Mouse (Mus musculus): ENCODE results near the gene Aprt. TPM values are rescaled to one million over a fixed set of nuclear protein-coding genes. Genes with fewer than 3 reads are reported as not detected.

Aprt gene
- total and polyA plus RNA-seq, 3 experiments, result 239 to 287 TPM; not detected in 1

- Histone ChIP-seq H3K4me3 (ENCODE audit: control insufficient read depth in 1 of 2, insufficient read depth in 1 of 2, low read depth in 2 of 2, low read length in 2 of 2) (peak overlapping the region; percentile 85 to 87), H3K9ac (ENCODE audit: control insufficient read depth, low read depth, low read length, poor library complexity, severe bottlenecking) (peak overlapping the region; percentile 81), H3K27ac (ENCODE audit: control insufficient read depth, low read depth, low read length) (no peak overlapping the region; the same call in 1 of the 2 replicates), H3K36me3 (ENCODE audit: control insufficient read depth in 1 of 2, insufficient read depth in 2 of 2, low read length in 2 of 2) (no peaks in the 10 kb centered on the region), H3K27me3 (ENCODE audit: control insufficient read depth in 1 of 2, insufficient read depth in 2 of 2, low read length in 2 of 2) (no peaks in the 10 kb centered on the region), H3K79me2 (ENCODE audit: control insufficient read depth, insufficient read depth, low read length, poor library complexity) (peaks cover 2% of the 10 kb centered on the region; the same call in 1 of the 2 replicates), H3K4me1 (ENCODE audit: control insufficient read depth in 1 of 2, insufficient read depth in 2 of 2, low read length in 2 of 2) (peaks cover 0 to 6% of the 10 kb centered on the region in 2 experiments; a peak in 1 of 4 replicates), H3K9me3 (replicated peaks; ENCODE audit: insufficient read depth, low read length) (no peaks in the 10 kb centered on the region)
- TF ChIP-seq TCF12 (IDR thresholded peaks at IDR 0.05; ENCODE audit: low read depth, low read length) (no peak), CHD2 (IDR thresholded peaks at IDR 0.05; ENCODE audit: low read length) (no peak), E2F4 (IDR thresholded peaks at IDR 0.05; ENCODE audit: borderline replicate concordance, low read depth, low read length) (no peak), POLR2AphosphoS2 (IDR thresholded peaks at IDR 0.05; ENCODE audit: low read length) (no peak), ZNF384 (IDR thresholded peaks at IDR 0.05; ENCODE audit: low read depth, low read length) (no peak), MEF2A (IDR thresholded peaks at IDR 0.05; ENCODE audit: extremely low read depth, insufficient replicate concordance, low read depth, low read length, poor library complexity, severe bottlenecking) (no peak), TAL1 (IDR thresholded peaks at IDR 0.05; ENCODE audit: low read length) (no peak), USF1 (IDR thresholded peaks at IDR 0.05; ENCODE audit: low read depth, low read length) (no peak), MYB (IDR thresholded peaks at IDR 0.05; ENCODE audit: low read depth, low read length) (no peak), MXI1 (IDR thresholded peaks at IDR 0.05; ENCODE audit: low read depth, low read length) (no peak), SIN3A (IDR thresholded peaks at IDR 0.05; ENCODE audit: low read length) (no peak), POLR2AphosphoS5 (IDR thresholded peaks at IDR 0.05; ENCODE audit: borderline replicate concordance, low read depth, low read length) (no peak), MAFK (IDR thresholded peaks at IDR 0.05; ENCODE audit: borderline replicate concordance, low read depth, low read length) (no peak), MAX (IDR thresholded peaks at IDR 0.05; ENCODE audit: low read length) (no peak), TBP (IDR thresholded peaks at IDR 0.05; ENCODE audit: low read depth, low read length) (no peak), NELFE (IDR thresholded peaks at IDR 0.05; ENCODE audit: low read depth, low read length) (no peak), SMC3 (IDR thresholded peaks at IDR 0.05; ENCODE audit: low read depth, low read length) (no peak)
- DNase-seq (ENCODE audit: low read depth, low spot score), result no peak
Measured at GRCm38 (mm10) chr8:122610612-122611277, 34.0 kb upstream of the Aprt start.

GRCm38 (mm10) chr8:122610209-122610608 is 33.5 kb upstream of the Aprt start:
- no peak for DNase-seq (ENCODE audit: low read depth, low spot score)
- no peaks in the 10 kb centered on the region for H3K9me3 ChIP-seq (replicated peaks; ENCODE audit: insufficient read depth, low read length)
- no peak overlapping the region for H3K4me3 ChIP-seq (ENCODE audit: control insufficient read depth in 1 of 2, insufficient read depth in 1 of 2, low read depth in 2 of 2, low read length in 2 of 2)
- H3K27me3 ChIP-seq (ENCODE audit: control insufficient read depth in 1 of 2, insufficient read depth in 2 of 2, low read length in 2 of 2), result no peaks in the 10 kb centered on the region
- H3K79me2 ChIP-seq (ENCODE audit: control insufficient read depth, insufficient read depth, low read length, poor library complexity), result peaks cover 2% of the 10 kb centered on the region; the same call in 1 of the 2 replicates
- H3K4me1 ChIP-seq (ENCODE audit: control insufficient read depth in 1 of 2, insufficient read depth in 2 of 2, low read length in 2 of 2), result peaks cover 0 to 6% of the 10 kb centered on the region in 2 experiments; a peak in 1 of 4 replicates
- H3K36me3 ChIP-seq (ENCODE audit: control insufficient read depth in 1 of 2, insufficient read depth in 2 of 2, low read length in 2 of 2), result no peaks in the 10 kb centered on the region
- no peak overlapping the region for H3K27ac ChIP-seq (ENCODE audit: control insufficient read depth, low read depth, low read length)
- no peak for TF ChIP-seq KAT2A (conservative IDR thresholded peaks at IDR 0.05; ENCODE audit: low read depth, low read length)
- no peak for TF ChIP-seq POLR2A (IDR thresholded peaks at IDR 0.05; ENCODE audit: control insufficient read depth in 1 of 2, insufficient read depth in 1 of 2, low read depth in 1 of 2, low read length in 2 of 2, poor library complexity in 1 of 2)
- no peak for TF ChIP-seq ELF1 (IDR thresholded peaks at IDR 0.05; ENCODE audit: low read depth, low read length)
- no peak for TF ChIP-seq SIN3A (IDR thresholded peaks at IDR 0.05; ENCODE audit: low read length)
- no peak for TF ChIP-seq NELFE (IDR thresholded peaks at IDR 0.05; ENCODE audit: low read depth, low read length)
- TF ChIP-seq ETS1 (IDR thresholded peaks at IDR 0.05; ENCODE audit: low read depth, low read length), result no peak
- no peak for TF ChIP-seq JUND (IDR thresholded peaks at IDR 0.05; ENCODE audit: low read depth, low read length)
- TF ChIP-seq TBP (IDR thresholded peaks at IDR 0.05; ENCODE audit: low read depth, low read length), result no peak
- H3K9ac ChIP-seq (ENCODE audit: control insufficient read depth, low read depth, low read length, poor library complexity, severe bottlenecking), result no peak overlapping the region

All from MEL (cell line).